Mouse (Mus musculus): ENCODE measurements around the gene Msl1. TPM values are rescaled to one million over a fixed set of nuclear protein-coding genes. Genes with fewer than 3 reads are reported as not detected.

Msl1 gene
- total RNA-seq (2021) = 100 to 1,000 TPM; 119 to 121 TPM
- long read RNA-seq, experiment 1, full-length matches to known transcripts = 17 of 25 reads
- long read RNA-seq, experiment 1, partial matches to known transcripts = 3 of 25 reads
- long read RNA-seq, experiment 1, other reads (novel, unspliced or antisense) = 5 of 25 reads
- long read RNA-seq, experiment 2, full-length matches to known transcripts = 25 of 55 reads
- long read RNA-seq, experiment 2, partial matches to known transcripts = 12 of 55 reads
- long read RNA-seq, experiment 2, other reads (novel, unspliced or antisense) = 18 of 55 reads

DNA sequence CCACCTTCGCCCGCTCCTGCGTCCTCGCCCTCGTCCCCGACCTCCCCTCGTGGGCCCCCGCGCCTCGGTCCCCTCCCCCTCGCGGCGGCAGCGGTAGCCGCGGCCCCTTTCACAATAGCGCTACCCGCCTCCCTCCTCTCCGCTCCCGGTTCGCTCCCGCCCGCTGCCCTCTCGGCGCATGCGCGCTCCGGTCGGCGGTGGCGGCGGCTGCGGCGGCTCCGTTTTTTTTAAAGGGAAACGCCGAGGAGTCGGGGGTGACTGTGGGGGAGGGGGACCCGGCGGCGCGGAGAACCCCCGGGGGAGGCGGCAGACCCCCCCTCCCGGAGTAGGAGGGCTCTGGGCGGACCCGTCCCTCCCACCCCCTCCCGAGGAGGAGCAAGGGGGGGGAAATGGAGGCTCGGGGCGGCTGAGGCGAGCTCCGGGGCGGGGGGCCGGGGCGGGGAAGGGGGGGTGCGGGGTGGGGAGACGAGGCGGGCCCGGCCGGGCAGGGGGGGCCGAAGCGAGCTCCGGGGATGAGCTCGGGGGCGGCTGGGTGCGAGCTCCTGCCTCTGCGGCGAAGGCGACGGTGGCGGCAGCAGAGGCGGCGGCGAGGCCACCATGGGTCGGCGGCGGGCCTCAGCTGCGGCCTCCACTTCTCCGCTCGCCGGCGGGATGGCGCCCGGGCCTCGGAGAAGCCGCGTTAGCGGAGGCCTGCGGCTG is at the start of gene Msl1:
TSS of gene Msl1 (plus strand) at position 502 of the 699 bp plus-strand sequence.
- peak; percentile 78 to 84 for DNase-seq (ENCODE audit: low spot score in 2 of 2)

DNA sequence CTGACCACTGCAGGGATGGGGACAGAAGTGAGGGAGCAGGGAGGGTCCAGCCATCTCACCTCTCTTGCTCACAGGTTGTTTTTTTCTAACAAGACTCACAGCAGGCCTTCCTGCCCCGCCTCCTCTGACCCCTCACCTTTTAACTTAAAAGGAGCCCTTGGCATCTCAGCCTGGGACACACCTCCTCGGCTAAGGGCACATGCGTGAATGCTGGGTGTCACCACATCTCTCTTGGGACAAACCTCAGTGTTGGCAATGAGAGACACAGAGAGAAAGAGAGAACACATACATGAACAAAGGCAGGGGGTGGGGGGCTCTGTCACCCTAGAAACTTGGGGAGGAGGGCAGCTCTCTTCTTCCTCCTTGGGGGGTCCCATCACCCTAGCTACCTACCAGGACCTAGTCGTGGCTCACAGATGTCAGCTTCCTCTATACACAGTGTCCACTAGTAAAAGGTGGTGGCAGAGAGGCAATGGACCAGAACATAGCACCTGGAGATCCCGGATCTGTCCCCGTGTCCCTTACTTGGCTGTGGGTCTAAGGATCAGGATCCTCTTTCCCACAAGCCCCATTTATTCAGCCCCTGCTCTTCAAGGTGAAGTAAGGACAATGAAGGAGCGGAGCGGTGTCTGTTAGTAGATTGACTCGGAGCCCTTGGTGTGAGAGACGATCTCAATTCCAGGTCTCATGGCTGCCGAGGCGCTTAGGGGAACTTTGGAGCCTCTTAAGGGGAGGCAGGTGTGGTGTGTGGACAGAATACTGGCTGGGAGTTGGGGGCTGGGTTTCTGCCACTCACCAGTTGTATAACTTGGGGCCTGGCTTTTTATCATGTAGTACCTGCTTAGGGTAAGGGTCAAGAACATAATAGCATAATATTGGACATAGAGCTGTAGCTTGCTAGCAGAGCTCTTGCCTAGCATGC is 49.1 kb upstream of the Msl1 start:
- no peak for DNase-seq (ENCODE audit: low spot score in 2 of 2)

DNA sequence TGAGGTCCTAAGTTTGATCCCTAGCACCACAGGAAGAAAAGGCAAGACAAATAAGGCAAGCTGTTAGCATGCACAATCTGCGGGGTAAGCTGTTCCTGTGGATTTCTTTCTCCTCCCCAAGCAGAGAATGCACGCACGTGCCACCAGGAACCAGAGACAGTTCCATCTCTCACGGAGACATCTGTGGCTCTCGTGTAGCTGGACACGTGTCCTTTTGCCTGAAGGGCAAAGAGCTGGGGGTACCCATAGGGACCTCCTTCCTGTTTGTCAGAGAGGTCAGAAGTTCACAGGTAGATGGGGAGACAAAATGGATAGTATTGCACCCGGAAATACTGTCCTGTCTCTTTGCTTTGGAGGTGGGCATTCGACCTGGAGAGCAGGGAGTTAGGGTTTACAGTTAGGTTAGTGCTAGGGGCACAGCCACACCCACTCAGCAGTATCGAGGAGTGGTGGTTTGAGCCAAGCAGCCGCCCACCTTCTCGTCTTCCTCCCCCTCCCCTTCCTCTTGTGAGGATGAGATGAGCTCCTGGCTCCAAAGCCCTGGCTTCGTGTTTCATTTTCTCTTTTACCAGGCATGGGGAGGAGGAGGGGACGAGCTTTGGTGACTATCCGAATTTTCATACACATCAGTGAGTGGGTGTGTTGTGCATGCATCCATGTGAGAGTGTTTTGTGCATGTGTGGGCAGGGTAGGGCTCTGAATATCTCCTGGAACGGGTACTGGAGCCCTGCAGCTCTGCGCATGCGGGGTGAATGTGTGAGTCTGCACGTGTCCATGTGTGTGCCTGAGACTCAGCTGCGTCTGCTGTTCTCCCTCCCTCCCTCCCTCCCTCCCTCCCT is 48.2 kb upstream of the Msl1 start:
- no peak for DNase-seq (ENCODE audit: low spot score in 2 of 2)

DNA sequence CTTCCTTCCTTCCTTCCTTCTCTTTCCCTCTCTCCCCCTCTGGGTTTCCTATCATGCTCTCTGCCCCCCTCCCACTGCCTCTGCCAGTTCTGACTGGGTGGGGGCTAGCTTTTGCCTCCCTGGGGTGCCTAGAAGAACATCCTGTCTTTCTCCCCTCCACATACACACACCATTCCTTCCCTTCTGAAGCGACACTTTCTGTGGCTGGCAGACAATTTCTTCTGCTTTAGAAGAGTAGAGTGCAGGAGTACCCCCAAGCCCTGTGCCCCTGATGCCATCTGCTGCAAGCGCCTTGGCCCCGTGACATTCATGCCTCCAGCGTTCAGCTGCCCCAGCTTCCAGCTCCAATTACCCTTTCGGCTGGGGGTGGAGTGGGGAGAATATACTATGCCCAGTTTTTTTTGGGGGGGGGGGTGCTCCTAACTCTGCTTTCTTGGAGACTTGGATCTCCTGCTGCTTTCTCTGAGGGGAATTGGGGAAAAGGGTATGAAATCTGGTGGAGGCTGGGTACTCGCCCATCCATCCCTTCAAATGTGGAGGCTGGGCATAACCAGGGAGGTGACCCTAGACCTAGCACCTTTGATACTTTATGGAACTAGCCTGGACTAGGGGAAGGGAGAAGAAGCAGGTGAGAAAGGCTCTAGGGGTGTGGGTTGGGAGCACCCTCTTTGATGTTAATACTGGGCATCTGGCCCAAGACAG is 47.4 kb upstream of the Msl1 start:
- no peak for DNase-seq (ENCODE audit: low spot score in 2 of 2)

DNA sequence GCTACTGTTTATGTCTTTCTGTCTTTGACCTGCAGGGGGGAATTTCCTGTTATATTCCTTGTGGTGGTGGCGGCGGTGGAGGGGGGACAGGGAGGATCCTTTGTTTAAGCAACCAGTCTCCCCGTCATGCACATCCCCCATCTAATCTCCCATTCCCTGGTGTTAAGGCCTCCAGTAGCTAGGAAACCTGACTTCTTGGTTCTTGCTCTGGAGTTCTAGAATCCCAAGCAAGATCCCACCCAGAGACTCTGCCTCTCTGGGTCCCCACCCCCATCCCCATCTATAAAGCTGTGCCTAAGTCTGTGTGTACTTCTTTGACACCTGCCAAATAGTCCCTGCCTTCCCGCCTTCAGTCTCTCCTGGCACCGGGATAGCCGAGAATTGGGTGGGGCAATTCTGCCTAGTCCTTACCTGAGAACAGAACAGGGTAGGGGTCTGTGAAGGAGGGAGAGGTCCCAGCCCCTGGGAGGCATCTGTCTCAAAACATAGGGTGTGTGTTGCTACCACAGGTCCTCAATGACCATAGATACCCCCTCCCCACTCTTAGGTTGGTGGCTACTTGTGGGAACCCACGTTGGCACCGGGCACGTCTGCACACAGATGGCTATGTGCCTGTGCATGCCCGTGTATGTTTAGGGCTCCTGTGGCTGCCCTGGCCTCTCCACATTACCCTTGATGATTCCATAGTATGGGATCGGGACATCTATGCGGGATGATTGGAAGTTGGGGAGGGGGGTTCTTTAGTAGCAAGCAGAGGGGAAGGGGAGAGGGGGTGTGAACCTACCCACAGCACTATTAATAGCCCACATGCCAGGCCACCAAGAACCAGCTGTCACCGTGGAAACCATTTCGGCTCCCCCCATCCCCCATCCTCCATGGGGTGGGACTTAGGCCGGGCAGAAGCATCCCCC is 46.6 kb upstream of the Msl1 start:
- no peak for DNase-seq (ENCODE audit: low spot score in 2 of 2)

DNA sequence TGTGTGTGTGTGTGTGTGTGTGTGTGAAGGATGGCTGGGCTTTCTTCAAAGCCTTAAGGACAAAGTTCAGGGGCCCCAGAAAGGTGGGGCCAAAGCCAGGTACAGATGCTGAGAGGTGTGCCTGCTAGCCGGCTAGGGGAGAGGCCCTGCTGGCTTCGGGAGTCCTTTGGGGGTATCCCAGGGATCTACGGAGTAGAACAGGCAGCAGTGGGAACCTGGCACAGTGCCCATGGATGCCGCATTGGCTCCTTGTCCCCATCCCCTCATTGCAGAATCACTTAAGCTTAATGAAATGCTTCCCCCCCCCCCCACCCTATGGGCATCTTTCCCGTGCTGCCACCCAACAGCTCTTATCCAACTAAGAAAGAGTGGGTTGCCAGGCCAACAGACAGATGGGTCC is 45.6 kb upstream of the Msl1 start:
- DNase-seq (ENCODE audit: low spot score in 2 of 2) = no peak

DNA sequence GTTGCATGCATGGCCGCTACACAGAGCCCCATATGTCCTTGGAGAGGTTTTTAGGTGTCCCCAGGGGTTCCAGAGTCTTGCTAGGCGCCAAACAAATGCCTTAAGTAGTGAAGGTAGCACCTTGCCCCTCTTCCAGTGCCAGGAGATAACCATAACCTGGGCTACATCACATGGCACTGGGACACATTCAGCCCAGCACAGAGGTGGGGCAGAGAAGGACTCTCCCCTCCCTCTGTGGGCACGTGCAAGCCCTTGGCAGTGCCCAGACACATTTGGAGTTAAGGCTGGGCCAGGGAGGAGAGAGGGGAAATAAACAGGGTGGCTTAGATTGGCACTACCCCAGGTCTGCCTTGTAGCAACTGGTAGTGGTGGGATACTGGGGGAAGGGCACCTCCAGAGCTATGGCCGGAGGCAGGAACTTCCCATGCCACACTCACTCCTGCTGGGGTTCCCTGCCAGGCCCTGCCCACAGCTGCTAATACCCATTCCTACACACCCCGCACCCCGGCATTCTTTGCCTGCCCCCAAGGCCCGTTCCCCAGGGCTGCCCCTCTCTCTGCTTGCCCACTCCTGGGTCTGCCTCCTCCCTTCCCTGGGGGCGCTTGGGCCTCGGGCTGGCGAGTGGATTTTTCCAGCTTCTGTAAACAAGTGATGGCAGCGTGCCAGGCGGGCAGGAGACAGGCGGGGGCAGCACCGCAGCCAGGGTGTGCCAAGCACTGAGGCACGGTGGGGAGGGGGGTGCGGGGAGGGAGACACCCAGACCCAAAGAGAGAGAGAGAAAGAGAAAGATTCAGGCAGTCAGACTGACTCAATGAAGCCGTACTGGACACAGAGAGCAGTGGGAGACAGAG is 44.7 kb upstream of the Msl1 start:
- peak in 1 of 2 experiments; percentile 67 for DNase-seq (ENCODE audit: low spot score in 2 of 2)

DNA sequence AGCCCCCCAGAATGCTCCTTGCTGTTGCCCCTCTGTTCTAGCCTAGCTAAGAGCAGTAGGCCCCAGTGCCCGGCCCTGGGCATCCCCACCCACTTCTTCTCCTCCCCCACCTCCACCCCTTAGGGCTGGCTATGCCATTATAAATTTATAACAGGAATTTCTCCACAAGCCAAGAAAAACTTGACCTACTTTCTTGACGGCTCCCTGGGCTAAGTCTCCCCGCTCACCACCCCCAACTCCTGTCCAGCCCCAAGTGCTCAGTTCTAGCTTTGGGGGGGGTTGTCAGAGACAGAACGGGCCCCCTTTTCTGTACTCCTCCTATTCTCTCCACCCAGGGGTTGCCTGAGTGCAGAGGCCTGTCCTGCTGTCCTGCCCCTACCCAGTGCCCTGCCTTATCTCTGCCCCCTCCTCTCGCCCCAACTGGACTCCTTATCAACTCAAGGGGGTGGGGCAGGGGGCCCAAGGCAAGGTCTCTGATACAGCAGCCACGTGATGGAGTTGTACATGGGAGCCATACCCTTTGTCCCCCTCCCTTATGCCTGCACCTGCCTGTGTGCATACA is 44.0 kb upstream of the Msl1 start:
- DNase-seq (ENCODE audit: low spot score in 2 of 2) = no peak

DNA sequence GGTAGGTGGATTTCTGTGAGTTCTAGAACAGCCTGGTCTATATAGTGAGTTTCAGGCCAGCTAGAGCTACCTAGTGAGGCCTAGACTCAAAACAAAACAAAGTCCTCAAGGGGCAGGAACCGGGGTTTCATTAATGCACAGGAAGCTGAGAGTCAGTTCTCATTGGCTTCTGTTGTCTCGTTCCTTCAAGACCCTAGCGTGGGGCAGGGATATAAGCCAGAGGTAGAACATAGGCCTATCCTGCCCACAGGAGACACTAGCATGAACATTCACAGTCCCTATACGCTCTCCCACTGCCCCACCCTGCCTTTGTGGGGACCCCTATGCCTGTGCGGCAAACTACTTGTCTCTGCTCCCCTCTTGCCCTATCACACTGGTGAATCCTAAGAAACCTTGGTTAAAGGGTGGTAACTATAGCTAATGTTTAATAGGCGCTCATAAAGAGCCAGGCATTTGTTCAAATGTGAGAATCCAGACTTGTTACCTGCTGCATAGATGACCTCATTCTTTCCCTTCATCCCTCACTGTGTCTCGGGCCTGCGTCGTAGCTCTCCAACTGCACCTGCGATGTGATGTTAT is 42.7 kb upstream of the Msl1 start:
- no peak for DNase-seq (ENCODE audit: low spot score in 2 of 2)

DNA sequence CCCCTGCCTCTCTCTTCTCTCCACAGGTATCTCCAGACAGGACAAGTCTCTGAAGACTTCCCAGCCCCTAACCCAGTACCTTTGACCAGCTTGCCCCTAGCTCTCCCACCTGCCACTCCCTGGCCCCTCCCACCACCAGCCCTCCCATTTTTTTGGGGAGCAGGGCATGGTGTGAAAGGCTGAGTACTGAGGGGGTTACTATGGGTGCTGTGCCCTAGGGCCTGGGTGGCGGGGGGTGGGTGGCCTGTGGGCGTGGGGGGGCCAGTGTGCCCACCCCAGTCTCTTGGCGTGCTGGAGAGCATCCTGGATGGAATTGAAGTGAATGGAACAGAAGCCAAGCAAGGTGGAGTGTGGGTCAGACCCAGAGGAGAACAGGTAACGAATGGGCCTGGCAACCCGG is 42.1 kb upstream of the Msl1 start:
- no peak for DNase-seq (ENCODE audit: low spot score in 2 of 2)

DNA sequence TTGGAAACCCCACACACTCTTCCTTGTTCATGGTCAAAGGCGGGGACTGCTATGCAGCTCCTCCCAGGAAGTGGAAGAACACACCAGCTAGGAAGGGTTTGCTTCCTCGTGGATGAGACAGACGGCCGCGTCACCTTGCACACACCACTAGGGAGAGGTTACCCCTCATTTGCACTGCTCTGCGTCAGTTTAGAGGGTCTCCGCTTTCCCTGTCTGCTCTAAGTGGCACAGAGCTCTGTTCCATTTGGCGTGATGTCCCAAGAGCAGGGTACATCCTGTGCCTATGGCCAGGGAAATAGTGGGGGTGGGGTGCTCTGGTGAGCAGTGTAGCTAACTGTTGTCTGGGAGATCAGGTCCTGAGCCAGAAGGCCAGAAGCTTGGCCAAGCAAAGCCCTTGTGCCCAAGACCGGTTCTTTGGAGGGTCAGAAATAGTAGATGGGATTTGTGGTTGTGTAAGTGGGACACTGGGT is 41.1 kb upstream of the Msl1 start:
- DNase-seq (ENCODE audit: low spot score in 2 of 2) = no peak

DNA sequence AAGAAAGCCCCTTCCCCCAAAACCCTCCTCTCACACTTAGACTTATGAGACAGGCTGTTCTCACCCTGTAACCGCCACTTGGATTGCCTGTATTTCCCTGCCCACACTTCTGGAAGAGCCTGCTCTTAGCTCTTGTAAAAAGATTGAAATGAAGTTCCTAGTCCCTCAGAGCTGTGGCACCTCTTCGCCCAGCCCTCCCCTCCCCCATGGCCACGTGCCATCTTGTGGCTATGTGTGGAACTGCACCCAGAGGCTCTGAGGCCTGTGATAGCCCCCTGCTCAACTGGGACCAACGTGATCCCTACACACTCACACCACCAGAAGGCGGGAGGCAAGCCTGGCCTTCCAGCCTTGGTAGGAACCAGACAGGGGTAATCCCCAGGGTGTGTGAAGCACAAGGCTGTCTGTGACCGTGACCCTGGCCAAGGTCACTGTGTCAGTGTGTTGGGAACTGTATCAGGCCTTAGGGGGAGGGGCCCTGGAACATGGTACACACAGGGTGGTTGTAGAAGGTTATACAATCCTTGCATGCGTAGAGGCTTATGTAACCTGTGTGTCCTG is 40.6 kb upstream of the Msl1 start:
- DNase-seq (ENCODE audit: low spot score in 2 of 2) = peak in 1 of 2 experiments; percentile 70

DNA sequence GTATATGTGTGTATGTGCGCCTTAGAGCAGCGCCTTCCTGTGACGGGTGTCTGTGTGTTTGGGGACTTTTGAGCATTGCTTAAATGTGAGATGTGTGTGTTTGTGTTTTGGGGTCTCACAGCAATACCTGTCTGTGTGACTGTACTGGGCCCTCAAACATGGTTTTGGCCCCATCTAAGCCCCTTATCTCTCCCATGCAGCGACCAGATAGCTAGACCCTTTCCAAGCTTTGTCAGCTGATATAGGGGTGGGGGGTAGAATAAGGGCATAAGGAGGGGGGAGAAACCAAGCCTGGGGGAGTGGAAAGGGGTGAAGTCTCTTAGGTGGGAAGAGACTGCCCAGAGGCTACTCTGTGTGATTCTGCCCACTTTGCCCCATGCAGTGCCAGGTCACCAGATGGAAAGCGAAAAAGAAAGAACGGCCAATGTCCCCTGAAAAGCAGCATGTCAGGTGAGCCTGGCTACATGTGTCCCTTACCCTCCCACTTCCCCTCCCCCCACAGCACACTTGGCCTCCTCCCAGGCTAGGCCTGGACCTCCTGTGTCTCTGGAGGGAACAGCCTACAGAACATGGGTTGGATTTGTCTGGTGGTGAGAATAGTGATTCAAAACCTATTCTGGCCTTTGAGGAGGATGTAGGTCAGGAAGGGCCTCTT is 39.5 kb upstream of the Msl1 start:
- no peak for DNase-seq (ENCODE audit: low spot score in 2 of 2)

DNA sequence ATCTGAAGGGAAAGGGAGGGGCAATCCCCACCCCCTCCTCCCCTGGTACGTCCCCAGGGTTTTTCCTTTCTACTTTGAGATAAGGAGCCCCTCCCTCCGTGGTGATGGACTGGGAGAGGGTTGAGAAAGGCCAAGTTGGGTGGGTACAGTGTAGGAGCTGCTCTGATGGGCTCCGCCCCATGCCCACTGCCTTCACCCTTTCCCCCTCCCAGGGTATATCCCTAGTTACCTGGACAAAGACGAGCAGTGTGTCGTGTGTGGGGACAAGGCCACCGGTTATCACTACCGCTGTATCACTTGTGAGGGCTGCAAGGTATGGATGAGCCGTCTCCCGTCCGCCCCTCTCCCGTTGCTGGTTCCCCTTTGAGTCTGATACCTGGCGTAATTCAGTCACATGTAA is 38.6 kb upstream of the Msl1 start:
- DNase-seq (ENCODE audit: low spot score in 2 of 2) = no peak

DNA sequence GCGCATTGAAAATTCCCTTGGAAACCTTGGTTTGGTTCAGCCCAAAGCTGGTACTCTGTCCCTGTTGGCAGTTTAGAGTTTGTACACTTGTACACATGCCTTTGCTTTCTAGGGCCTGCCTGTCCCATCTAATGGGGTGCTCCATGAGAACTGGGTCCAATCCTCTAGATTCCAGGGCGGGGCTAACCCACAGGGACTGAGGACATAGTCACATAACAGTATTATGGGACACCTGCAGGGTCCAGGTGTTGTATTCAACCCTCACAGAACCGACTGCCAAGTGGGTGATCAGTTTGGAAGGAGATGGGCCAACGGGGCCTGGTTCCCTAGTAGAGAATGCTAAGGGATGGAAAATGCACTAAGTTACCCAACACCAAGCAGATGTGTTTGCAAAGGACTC is 33.4 kb upstream of the Msl1 start:
- DNase-seq (ENCODE audit: low spot score in 2 of 2) = no peak

DNA sequence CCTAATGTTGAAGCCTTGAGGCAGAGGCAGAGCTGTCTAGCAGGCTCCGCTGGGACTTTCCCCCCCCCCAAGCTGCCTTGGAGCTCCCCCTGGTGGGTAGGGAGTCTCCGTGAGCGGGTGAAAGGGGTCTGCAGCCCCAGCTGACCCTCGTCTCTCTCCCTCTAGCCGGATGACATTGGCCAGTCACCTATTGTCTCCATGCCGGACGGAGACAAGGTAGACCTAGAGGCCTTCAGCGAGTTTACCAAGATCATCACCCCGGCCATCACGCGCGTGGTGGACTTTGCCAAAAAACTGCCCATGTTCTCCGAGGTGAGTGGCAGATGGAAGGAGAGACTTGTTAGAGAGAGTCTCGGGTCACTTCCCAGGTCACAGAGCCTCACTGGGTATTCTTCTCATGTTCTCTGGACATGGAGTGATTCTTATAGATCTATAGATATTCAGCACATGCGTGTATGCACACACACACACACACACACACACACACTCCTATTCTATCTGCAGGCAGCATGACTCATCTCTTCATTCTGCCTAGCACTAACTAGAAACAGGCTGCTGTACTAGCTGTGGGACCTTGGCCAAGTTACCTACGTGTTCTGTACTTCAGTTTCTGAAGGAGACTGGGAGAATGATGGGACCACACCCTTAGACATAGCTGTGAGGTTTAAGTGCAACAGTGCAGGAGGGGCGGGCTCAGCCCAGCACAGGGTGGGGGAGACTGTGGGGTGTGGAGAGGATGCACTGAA is 32.4 kb upstream of the Msl1 start:
- no peak for DNase-seq (ENCODE audit: low spot score in 2 of 2)

Measured in adrenal gland, postnatal 4 days (tissue).